ENCODE assay signal across 18 mouse cellular contexts in the genomic region with DNA sequence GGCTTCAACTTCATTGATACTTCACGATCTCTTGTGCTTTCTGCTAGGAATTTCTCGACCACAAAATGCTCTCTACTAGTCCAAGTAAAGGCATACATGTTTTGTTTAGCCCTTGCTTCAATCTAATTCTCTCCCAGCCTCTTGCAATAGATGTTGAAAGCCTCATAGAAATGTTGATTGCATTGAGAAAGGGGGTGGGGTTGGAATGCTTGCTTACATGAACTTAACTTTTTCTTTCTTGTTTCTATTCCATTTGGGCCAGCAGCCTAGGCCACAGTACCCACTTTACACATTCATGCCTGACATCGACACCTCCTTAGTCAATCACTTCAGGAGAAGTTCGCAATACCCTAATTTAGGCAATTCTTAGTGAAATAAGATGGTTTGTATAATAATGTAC.
"Had no signal": no experiment of that assay in that cellular context is flagged by ENCODE, and none has a peak within 500 bp of the region (broad histone marks: within the 10 kb centered on the region; RNA-seq: fewer than 3 reads in every experiment).

No protein-coding gene starts in this region.

- H3K27me3 ChIP-seq: midbrain, embryonic 13.5 days; neural tube, embryonic 13.5 days; neural tube, embryonic 15.5 days had no signal

- H3K9me3 ChIP-seq: midbrain, embryonic 10.5 days; midbrain, embryonic 13.5 days; neural tube, embryonic 13.5 days; neural tube, embryonic 15.5 days had no signal

- H3K4me2 ChIP-seq: lung, embryonic 14.5 days; midbrain, embryonic 13.5 days; neural tube, embryonic 13.5 days; neural tube, embryonic 15.5 days had no signal

- H3K27ac ChIP-seq: midbrain, embryonic 10.5 days; midbrain, embryonic 13.5 days; neural tube, embryonic 13.5 days; neural tube, embryonic 15.5 days had no signal

- ATAC-seq: midbrain, embryonic 13.5 days; midbrain, embryonic 16.5 days had no signal

- H3K4me1 ChIP-seq: midbrain, embryonic 10.5 days; midbrain, embryonic 13.5 days; neural tube, embryonic 13.5 days; neural tube, embryonic 15.5 days had no signal

- H3K4me3 ChIP-seq: midbrain, embryonic 10.5 days; midbrain, embryonic 13.5 days; myocyte; neural tube, embryonic 13.5 days; neural tube, embryonic 15.5 days had no signal

- DNase-seq: lung, adult 18-20 months; lung, embryonic 14.5 days; lung, postnatal 10 days; lung, postnatal 4 days; retina, postnatal 1 day; right cerebral cortex, adult 18-20 months; right cerebral cortex, postnatal 25 days; right cerebral cortex, postnatal 4 days; spleen, adult 18-20 months; thymus, adult 18-20 months; thymus, postnatal 14 days; thymus, postnatal 36 days had no signal

- H3K9ac ChIP-seq: lung, embryonic 14.5 days; midbrain, embryonic 13.5 days; neural tube, embryonic 13.5 days; neural tube, embryonic 15.5 days had no signal

- H3K36me3 ChIP-seq: midbrain, embryonic 10.5 days; midbrain, embryonic 13.5 days; neural tube, embryonic 13.5 days; neural tube, embryonic 15.5 days had no signal
